Mouse (Mus musculus) bone marrow macrophage, adult 2 months (primary cell): ENCODE data around the gene Nup210.

Experiments used
- CTCF ChIP-seq: IDR thresholded peaks from 2 replicates; pipeline ENCODE4 v1.5.1; 2012; ENCODE audit warnings: low read depth, mild to moderate bottlenecking, low read length, moderate library complexity
- POLR2A ChIP-seq: IDR thresholded peaks from 2 replicates; pipeline ENCODE4 v1.6.1; 2012; ENCODE audit warnings: mild to moderate bottlenecking, low read depth, low read length, borderline replicate concordance

- no peak for TF ChIP-seq CTCF
- no peak for TF ChIP-seq POLR2A
Observed at GRCm38 (mm10) chr6:91130856-91131255, 14.2 kb upstream of the Nup210 start.
